ENCODE assay signal across 19 mouse cellular contexts in genomic region chr17:73886071-73886785, GRCm38 (mm10).
DNase-seq lines count a peak whose midpoint lies in the region; ATAC-seq and TF ChIP-seq lines count a peak whose summit lies in the region.
"Had no signal": no experiment of that assay in that cellular context is flagged by ENCODE, and none has a peak within 500 bp of the region (broad histone marks: within the 10 kb centered on the region; RNA-seq: fewer than 3 reads in every experiment).

No protein-coding gene starts in this region.

- TF ChIP-seq CTCF in gastrocnemius, adult 2 months (IDR thresholded peaks at IDR 0.05) = no peak
- TF ChIP-seq CTCF in liver, adult 2 months (IDR thresholded peaks at IDR 0.05; ENCODE audit: low read depth, low read length) = no peak
- TF ChIP-seq CTCF in liver, postnatal 0 days (IDR thresholded peaks at IDR 0.05; ENCODE audit: low read depth) = no peak

- peak overlapping the region; percentile 45 for H3K4me3 ChIP-seq in gastrocnemius, adult 2 months
- no peak overlapping the region for H3K4me3 ChIP-seq in liver, adult 2 months (ENCODE audit: insufficient read depth, low read depth, low read length)
- H3K4me3 ChIP-seq in liver, postnatal 0 days (ENCODE audit: low read depth, low read length) = no peak overlapping the region
- no peak overlapping the region for H3K4me3 ChIP-seq in embryonic facial prominence, embryonic 10.5 days
- H3K4me3 ChIP-seq: erythroblast, embryonic 14.5 days; hindbrain, embryonic 12.5 days; layer of hippocampus, adult 2 months; limb, embryonic 13.5 days; liver, embryonic 15.5 days; megakaryocyte, embryonic 14.5 days; stomach, embryonic 15.5 days had no signal

- no peaks in the 10 kb centered on the region for H3K79me2 ChIP-seq in liver, adult 2 months (ENCODE audit: control insufficient read depth, insufficient read depth, low read length)

- intact Hi-C loops in gastrocnemius, adult 2 months (cut with DNase I) = loop anchor here (10.0 kb wide), 1 partner anchor 491 kb away; no protein-coding TSS in a partner anchor

- peaks cover 38% of the 10 kb centered on the region for H3K36me3 ChIP-seq in liver, adult 2 months (ENCODE audit: control insufficient read depth, insufficient read depth, low read length)
- H3K36me3 ChIP-seq in liver, postnatal 0 days (replicated peaks; ENCODE audit: insufficient read depth, low read length) = no peaks in the 10 kb centered on the region
- no peaks in the 10 kb centered on the region for H3K36me3 ChIP-seq in embryonic facial prominence, embryonic 10.5 days (replicated peaks)
- H3K36me3 ChIP-seq: hindbrain, embryonic 12.5 days; limb, embryonic 13.5 days; liver, embryonic 15.5 days; stomach, embryonic 15.5 days had no signal

- TF ChIP-seq EP300 in liver, postnatal 0 days (IDR thresholded peaks at IDR 0.05; ENCODE audit: low read depth) = no peak

- H3K4me2 ChIP-seq in liver, postnatal 0 days (ENCODE audit: low read depth, low read length) = no peak overlapping the region
- H3K4me2 ChIP-seq: hindbrain, embryonic 12.5 days; limb, embryonic 13.5 days; liver, embryonic 15.5 days; stomach, embryonic 15.5 days had no signal

- ATAC-seq in liver, postnatal 0 days = no peak
- ATAC-seq: forebrain, embryonic 14.5 days had no signal

- H3K4me1 ChIP-seq in liver, adult 2 months (ENCODE audit: control insufficient read depth, insufficient read depth, low read length) = peaks cover 4% of the 10 kb centered on the region; the same call in 1 of the 2 replicates
- no peaks in the 10 kb centered on the region for H3K4me1 ChIP-seq in liver, postnatal 0 days (ENCODE audit: insufficient read depth)
- peaks cover 7% of the 10 kb centered on the region; the same call in 1 of the 2 replicates for H3K4me1 ChIP-seq in embryonic facial prominence, embryonic 10.5 days
- H3K4me1 ChIP-seq: hindbrain, embryonic 12.5 days; limb, embryonic 13.5 days; liver, embryonic 15.5 days; stomach, embryonic 15.5 days had no signal

- DNase-seq in gastrocnemius, adult 2 months = peak; percentile 55
- DNase-seq in gastrocnemius, adult 18-20 months (ENCODE audit: low spot score) = no peak
- DNase-seq in liver, adult 2 months (ENCODE audit: extremely low read depth, low read depth, low spot score) = peak; percentile 92
- DNase-seq in liver, postnatal 0 days = no peak
- peak; percentile 12 for DNase-seq in embryonic facial prominence, embryonic 10.5 days (ENCODE audit: low spot score)
- DNase-seq in frontal cortex, adult 2 months (ENCODE audit: extremely low spot score in 1 of 2, low spot score in 1 of 2) = no peak
- DNase-seq in thymus, adult 18-20 months = no peak
- DNase-seq: cerebellum, adult 9-10 months; heart, postnatal 10 days; lung, postnatal 10 days; spleen, adult 18-20 months had no signal

- 56% methylated on average over 25 of the region's 25 CpGs for WGBS in liver, adult 2 months
- 89% methylated on average over 25 of the region's 25 CpGs for WGBS in liver, postnatal 0 days (ENCODE audit: insufficient replicate concordance)
- 85% methylated on average over 25 of the region's 25 CpGs for WGBS in embryonic facial prominence, embryonic 10.5 days

- H3K27me3 ChIP-seq in liver, adult 2 months (ENCODE audit: control insufficient read depth, insufficient read depth, low read length) = no peaks in the 10 kb centered on the region
- no peaks in the 10 kb centered on the region for H3K27me3 ChIP-seq in liver, postnatal 0 days (ENCODE audit: insufficient read depth, low read length)
- no peaks in the 10 kb centered on the region for H3K27me3 ChIP-seq in embryonic facial prominence, embryonic 10.5 days (replicated peaks; ENCODE audit: low read depth, poor library complexity, severe bottlenecking)
- H3K27me3 ChIP-seq: hindbrain, embryonic 12.5 days; liver, embryonic 15.5 days; stomach, embryonic 15.5 days had no signal

- H3K9me3 ChIP-seq in liver, postnatal 0 days (ENCODE audit: low read length) = no peaks in the 10 kb centered on the region
- H3K9me3 ChIP-seq in embryonic facial prominence, embryonic 10.5 days = no peaks in the 10 kb centered on the region
- H3K9me3 ChIP-seq: hindbrain, embryonic 12.5 days; liver, embryonic 15.5 days; megakaryocyte, embryonic 14.5 days; stomach, embryonic 15.5 days had no signal

- H3K27ac ChIP-seq in gastrocnemius, adult 2 months = peak overlapping the region; percentile 75
- H3K27ac ChIP-seq in liver, adult 2 months (replicated peaks; ENCODE audit: insufficient read depth, low read depth, low read length) = 0 out of 2 replicates have a peak overlapping the region, but pooled peaks have one; percentile 3
- no peak overlapping the region for H3K27ac ChIP-seq in liver, postnatal 0 days (ENCODE audit: low read depth)
- no peak overlapping the region for H3K27ac ChIP-seq in embryonic facial prominence, embryonic 10.5 days (replicated peaks)
- H3K27ac ChIP-seq: hindbrain, embryonic 12.5 days; layer of hippocampus, adult 2 months; limb, embryonic 13.5 days; liver, embryonic 15.5 days; stomach, embryonic 15.5 days had no signal

- no peak overlapping the region for H3K9ac ChIP-seq in liver, adult 2 months (ENCODE audit: low read depth, low read length)
- H3K9ac ChIP-seq in liver, postnatal 0 days (replicated peaks) = no peak overlapping the region
- H3K9ac ChIP-seq: hindbrain, embryonic 12.5 days; limb, embryonic 13.5 days; liver, embryonic 15.5 days; stomach, embryonic 15.5 days had no signal

- TF ChIP-seq POLR2A in liver, adult 2 months (IDR thresholded peaks at IDR 0.05; ENCODE audit: extremely low read depth, insufficient read depth, low read length) = no peak

Comparison
In these comparisons a context has a peak if more than half of its experiments do, and no peak if none do; other contexts are left out.
1. DNase-seq: peak in gastrocnemius, adult 2 months (single experiment), liver, adult 2 months (single experiment) and embryonic facial prominence, embryonic 10.5 days (single experiment); none in gastrocnemius, adult 18-20 months (single experiment), liver, postnatal 0 days (single experiment), frontal cortex, adult 2 months (0 of 2) and thymus, adult 18-20 months (0 of 2).
2. H3K27ac ChIP-seq: peak in gastrocnemius, adult 2 months (single experiment) and liver, adult 2 months (single experiment); none in liver, postnatal 0 days (single experiment) and embryonic facial prominence, embryonic 10.5 days (single experiment).